Mouse (Mus musculus) hindbrain, embryonic 16.5 days (tissue): Measurements from ENCODE around the gene Gm28053. TPM values are rescaled to one million over a fixed set of nuclear protein-coding genes. Genes with fewer than 3 reads are reported as not detected.

ENCODE experiments used
- ATAC-seq: fragments of 200-750 bp; cut with Nextera tagmentation; 2 replicates; pipeline ENCODE4 v1.8.0; 2017; ENCODE audit warnings: moderate TSS enrichment, moderate library complexity
- H3K27ac ChIP-seq: fragments of 300-500 bp; sonication (generic); 2 replicates; pipeline ENCODE4 v1.5.1; 2014; ENCODE audit warnings: low read depth, mild to moderate bottlenecking, control low read depth, low read length, moderate library complexity
- H3K27me3 ChIP-seq: fragments of 300-500 bp; sonication (generic); replicated peaks from 2 replicates; pipeline ENCODE4 v1.6.1; 2014; ENCODE audit warnings: low read length; ENCODE audit not compliant: control insufficient read depth, insufficient read depth
- H3K36me3 ChIP-seq: fragments of 300-500 bp; sonication (generic); 2 replicates; pipeline ENCODE4 v1.6.1; 2014; ENCODE audit warnings: mild to moderate bottlenecking, low read length, moderate library complexity, mixed read lengths; ENCODE audit not compliant: control insufficient read depth, insufficient read depth
- H3K4me1 ChIP-seq: fragments of 300-500 bp; sonication (generic); 2 replicates; pipeline ENCODE4 v1.6.1; 2014; ENCODE audit warnings: low read depth, low read length; ENCODE audit not compliant: control insufficient read depth, insufficient read depth
- H3K4me2 ChIP-seq: fragments of 300-500 bp; sonication (generic); 2 replicates; pipeline ENCODE4 v1.6.1; 2014; ENCODE audit warnings: mild to moderate bottlenecking, low read length, control low read depth, moderate library complexity
- H3K4me3 ChIP-seq: fragments of 300-500 bp; sonication (generic); 2 replicates; pipeline ENCODE4 v1.5.1; 2014; ENCODE audit warnings: mild to moderate bottlenecking, low read length, control low read depth, moderate library complexity
- H3K9ac ChIP-seq: fragments of 300-500 bp; sonication (generic); 2 replicates; pipeline ENCODE4 v1.6.1; 2014; ENCODE audit warnings: low read depth, mild to moderate bottlenecking, control low read depth, low read length, moderate library complexity
- H3K9me3 ChIP-seq: fragments of 300-500 bp; sonication (generic); 2 replicates; pipeline ENCODE4 v1.6.1; 2014; ENCODE audit warnings: mild to moderate bottlenecking, low read length, moderate library complexity; ENCODE audit not compliant: control insufficient read depth
- WGBS: fragments of 180-500 bp; shearing (Covaris S2); extraction: QIAGEN DNeasy Blood & Tissue Kit; methylation state at CpG from one replicate; pipeline ENCODE4 v1.1.7; 2014; 5-methylcytosine and 5-hydroxymethylcytosine counted together
- polyA plus RNA-seq: library from polyadenylated mRNA; unstranded; fragments of >200 nt; fragmentation: Nextera tagmentation; extraction: Ambion mirVana; gene quantifications from 2 replicates; pipeline ENCODE4 v1.2.1, GENCODE M21; 2015

Gene Gm28053
- polyA plus RNA-seq, 1 experiment from 2014 or later = 1.4 TPM

DNA sequence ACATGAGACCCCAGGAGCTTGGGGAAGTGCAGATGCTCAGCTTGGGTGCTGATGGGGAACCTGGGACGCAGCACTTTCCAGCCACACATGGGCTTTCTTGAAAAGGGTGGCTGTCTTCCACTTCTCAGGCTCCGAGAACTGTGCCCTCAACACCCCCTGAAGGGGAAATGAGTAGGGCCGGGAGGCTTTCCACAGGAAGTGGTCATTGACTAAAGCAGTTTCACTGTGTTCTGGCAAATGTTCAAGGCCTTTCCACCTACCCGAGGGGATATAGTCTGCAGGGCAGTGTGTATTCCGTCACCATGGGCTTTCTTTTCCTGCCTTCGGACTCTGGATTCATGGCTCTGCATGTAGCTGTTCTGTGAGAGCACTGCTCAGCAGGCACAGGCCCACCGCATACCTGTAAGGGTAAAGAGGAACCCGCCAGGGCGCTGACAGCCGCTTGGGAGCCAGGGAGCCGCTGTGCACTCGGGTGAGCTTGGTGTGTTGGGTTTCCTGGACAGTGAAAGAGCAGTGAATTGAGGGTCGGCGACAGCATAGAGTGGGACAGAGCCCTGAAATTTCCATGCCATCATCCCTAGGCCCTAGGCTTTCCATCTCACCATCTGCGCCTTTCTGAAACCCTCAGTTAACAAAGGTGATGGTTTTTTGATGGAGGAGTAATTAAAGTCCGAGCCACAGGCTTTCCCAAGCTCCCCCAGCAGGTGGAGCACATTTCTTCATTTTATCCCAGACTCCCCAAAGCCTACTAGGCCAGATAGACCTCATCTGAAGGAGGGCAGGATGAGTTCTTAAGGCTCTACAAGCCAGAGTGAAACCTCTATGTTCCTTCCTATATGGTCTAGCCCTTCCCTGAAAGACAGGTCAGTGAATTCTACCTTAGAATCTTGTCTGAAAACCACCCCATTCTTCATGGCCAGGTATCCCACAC, 27.8 kb downstream of the Gm28053 start, which contains the start of gene Gimap5:
Gene Gimap5 (plus strand): TSS at position 239 of the 931 bp plus-strand sequence.
- Histone ChIP-seq H3K9ac (no peak within 1 kb of the TSS), H3K27ac (no peak within 1 kb of the TSS), H3K9me3 (no peaks in the 10 kb centered on the region), H3K4me3 (no peak within 1 kb of the TSS), H3K36me3 (no peaks in the 10 kb centered on the region), H3K27me3 (peaks cover 3% of the 10 kb centered on the region), H3K4me2 (no peak within 1 kb of the TSS; the same call in 1 of the 2 replicates), H3K4me1 (peaks cover 9% of the 10 kb centered on the region)
- 48% methylated on average over 16 of the region's 16 CpGs for WGBS
- ATAC-seq = no peak

DNA sequence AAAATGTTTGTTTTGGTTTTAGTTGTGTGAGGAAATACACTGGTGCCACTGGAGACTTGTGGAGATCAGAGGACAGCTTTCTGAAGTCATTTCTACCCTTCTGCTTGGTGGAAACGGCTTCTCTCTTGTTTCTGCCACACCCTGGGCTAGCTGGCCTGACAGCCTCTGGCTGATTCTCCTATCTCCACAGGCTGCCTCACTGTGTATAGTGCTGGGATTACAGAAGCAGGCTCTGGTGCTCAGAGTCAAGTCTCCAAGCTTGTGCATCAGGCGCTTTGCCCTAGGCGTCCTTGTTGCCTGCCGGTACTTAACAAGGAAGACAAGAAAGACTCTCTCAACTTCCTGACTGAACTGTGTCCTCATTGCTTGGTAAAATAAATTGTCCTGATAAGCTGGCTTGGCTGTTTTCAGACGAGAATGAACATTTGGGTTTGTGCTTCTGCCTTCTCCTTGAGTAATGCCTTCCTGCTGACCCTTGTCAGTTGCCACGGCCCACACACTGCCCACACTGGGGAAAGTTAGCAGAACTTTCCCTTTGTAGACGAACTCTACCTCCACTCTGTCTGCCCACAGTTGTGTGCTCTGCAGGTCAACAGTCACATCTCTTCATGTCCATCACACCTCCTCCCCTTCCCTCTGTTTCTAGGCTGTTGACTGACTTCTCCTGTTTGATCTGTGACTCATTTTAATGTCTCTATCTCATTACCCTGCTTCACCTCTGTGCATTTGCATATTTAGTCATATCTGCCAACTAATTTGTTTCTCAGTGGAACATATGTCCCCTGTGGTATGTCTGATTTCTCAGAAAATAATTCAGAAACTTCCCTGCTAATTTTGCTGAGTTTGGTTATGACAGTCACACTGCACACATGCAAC, 28.9 kb downstream of the Gm28053 start:
- Histone ChIP-seq H3K4me3 (no peak overlapping the region), H3K4me1 (peaks cover 5% of the 10 kb centered on the region), H3K4me2 (no peak overlapping the region), H3K27me3 (peaks cover 3% of the 10 kb centered on the region), H3K9me3 (no peaks in the 10 kb centered on the region), H3K9ac (no peak overlapping the region), H3K36me3 (no peaks in the 10 kb centered on the region), H3K27ac (no peak overlapping the region)
- ATAC-seq = no peak
- WGBS = 74% methylated on average over 7 of the region's 7 CpGs

DNA sequence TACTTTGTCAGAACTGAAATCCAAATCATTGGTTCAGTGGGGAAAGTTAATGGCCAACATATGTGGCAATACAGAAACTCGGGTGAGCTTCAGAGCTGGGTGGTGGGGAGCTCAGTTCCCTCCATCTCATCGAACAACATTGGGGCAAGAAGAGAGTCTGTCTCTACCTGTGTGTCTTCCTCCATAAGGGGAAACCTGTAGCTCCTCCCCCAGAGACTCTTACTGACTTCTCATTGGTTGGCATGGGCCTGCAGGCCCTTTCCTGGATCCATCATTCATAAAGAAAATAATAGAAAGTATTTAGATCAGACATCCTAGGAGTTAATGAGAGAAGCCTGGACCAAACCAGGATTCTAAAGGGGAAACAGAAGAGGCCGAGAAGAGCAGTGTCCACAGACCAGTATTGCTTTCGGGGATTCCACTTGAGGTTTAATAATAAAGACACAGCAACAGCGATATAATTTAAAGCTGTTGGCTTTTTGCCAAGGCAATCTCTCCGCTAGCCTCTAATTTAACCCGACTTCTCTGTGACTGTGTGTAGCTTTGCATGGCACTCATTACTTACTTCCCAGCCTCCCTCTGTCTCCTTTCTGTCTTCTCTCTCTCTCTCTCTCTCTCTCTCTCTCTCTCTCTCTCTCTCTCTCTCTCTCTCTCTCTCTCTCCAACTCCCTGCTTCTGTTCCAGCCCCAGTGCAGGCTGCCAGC, 45.3 kb downstream of the Gm28053 start:
- H3K9ac ChIP-seq = no peak overlapping the region
- no peaks in the 10 kb centered on the region for H3K36me3 ChIP-seq
- no peaks in the 10 kb centered on the region for H3K4me1 ChIP-seq
- H3K27ac ChIP-seq = no peak overlapping the region
- no peak overlapping the region for H3K4me2 ChIP-seq
- no peaks in the 10 kb centered on the region for H3K9me3 ChIP-seq
- 63% methylated on average over 7 of the region's 7 CpGs for WGBS
- ATAC-seq = no peak
- H3K4me3 ChIP-seq = no peak overlapping the region
- no peaks in the 10 kb centered on the region for H3K27me3 ChIP-seq

DNA sequence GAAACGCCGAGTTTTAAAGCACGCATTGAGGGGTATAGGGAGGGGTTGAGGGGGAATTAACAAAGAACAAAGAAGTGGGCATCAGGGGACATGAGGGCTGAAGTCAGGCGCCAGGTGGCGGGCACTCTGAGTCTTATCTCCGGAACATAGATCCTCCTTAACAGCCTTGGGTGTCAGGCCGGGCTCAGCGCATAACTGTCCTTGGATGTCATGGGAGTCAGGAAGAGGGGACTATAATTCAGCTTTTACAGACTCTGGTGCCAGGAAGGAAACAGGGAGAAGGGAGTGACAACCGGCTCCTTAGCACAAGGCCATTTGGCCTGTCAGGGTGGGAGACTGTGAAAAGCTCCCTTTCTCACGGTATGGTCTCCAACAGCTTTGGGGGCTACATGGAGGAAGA, 46.1 kb downstream of the Gm28053 start:
- no peak for ATAC-seq
- Histone ChIP-seq H3K4me1 (no peaks in the 10 kb centered on the region), H3K9ac (no peak overlapping the region), H3K27ac (no peak overlapping the region), H3K4me3 (no peak overlapping the region), H3K9me3 (no peaks in the 10 kb centered on the region), H3K4me2 (no peak overlapping the region), H3K27me3 (no peaks in the 10 kb centered on the region), H3K36me3 (no peaks in the 10 kb centered on the region)
- 94% methylated on average over 10 of the region's 10 CpGs for WGBS

DNA sequence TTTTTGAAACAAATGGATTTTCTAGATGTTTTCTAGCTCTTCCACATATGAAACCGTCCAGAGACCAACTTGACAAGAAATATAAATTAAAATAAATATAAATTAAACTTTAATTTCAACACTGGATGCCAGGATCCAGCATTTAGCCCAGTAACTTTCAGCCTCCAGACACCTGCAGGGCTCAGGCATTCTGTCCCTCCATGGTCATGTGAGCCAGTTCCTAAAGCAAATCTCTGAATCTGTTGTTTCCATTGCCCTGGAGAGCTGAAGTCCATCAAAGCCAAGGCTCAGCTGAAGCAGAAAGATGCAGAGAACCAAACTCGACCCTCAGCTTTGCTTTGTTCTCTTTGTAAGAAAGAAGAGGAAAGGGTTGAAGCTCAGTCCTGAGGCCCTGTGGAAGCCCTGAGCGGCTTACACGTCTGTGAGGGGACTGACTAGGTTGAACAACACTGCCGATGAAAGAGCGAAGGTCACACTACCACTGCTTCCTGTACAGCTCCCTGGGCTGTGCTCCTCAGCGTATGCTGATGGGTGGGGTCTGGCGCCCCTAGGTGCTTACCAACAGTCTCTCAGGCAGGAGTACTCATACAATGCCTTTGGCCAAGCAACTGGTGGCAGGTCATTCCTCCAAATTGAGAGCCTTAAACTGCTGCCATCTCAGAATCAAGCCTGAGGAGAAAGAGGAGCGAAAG, 49.9 kb downstream of the Gm28053 start:
- Histone ChIP-seq H3K27ac (no peak overlapping the region), H3K36me3 (no peaks in the 10 kb centered on the region), H3K4me3 (no peak overlapping the region), H3K9me3 (no peaks in the 10 kb centered on the region), H3K4me2 (no peak overlapping the region), H3K27me3 (no peaks in the 10 kb centered on the region), H3K4me1 (no peaks in the 10 kb centered on the region), H3K9ac (no peak overlapping the region)
- WGBS = 84% methylated on average over 9 of the region's 9 CpGs
- no peak for ATAC-seq

DNA sequence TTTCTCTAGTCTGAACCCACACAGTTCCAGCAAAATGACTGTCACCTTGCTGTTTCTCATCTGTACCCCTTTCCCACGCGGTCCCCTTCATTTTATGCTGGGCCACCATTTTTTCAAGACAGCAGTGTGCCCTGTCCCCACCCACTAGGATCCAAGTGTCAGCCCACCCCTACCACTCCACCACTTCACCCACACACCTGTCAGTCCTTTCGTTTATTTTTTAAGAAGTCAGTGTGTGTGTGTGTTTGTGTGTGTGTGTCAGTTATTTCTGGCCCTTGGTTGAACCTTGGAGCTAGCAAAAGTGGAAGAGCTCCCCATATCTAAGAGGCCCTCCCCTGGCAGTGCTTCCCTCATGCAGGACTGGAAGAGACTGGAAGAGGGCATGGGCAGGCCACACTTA, 50.5 kb downstream of the Gm28053 start:
- 94% methylated on average over 3 of the region's 3 CpGs for WGBS
- Histone ChIP-seq H3K4me3 (no peak overlapping the region), H3K27me3 (no peaks in the 10 kb centered on the region), H3K36me3 (no peaks in the 10 kb centered on the region), H3K9ac (no peak overlapping the region), H3K4me2 (no peak overlapping the region), H3K9me3 (no peaks in the 10 kb centered on the region), H3K4me1 (no peaks in the 10 kb centered on the region), H3K27ac (no peak overlapping the region)
- ATAC-seq = no peak

DNA sequence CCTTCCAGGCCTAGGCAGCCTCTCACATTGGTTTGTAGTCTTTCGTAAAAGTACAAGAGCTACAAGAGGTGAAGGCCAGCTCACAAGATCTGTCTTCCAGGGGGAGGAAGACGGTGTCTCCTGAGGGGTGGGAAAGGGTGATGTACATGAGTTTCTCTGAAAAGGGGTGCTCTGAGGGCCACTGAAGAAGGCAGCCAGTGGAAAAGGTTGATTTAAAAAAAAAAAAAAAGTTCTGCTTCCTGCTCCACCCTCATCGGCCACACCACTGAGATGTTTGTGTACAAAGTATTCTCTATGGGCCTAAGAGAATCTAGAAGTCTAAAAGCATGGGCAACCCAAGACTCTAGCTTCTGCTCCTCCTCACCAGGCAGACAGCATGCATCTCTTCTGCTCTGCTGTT, 52.3 kb downstream of the Gm28053 start, which contains the start of gene Gimap3:
Gene Gimap3 (minus strand): TSS at position 156 of the 400 bp plus-strand sequence.
- Histone ChIP-seq H3K9me3 (no peaks in the 10 kb centered on the region), H3K4me2 (no peak within 1 kb of the TSS), H3K36me3 (no peaks in the 10 kb centered on the region), H3K27me3 (no peaks in the 10 kb centered on the region), H3K4me1 (no peaks in the 10 kb centered on the region), H3K9ac (no peak within 1 kb of the TSS), H3K27ac (no peak within 1 kb of the TSS), H3K4me3 (no peak within 1 kb of the TSS)
- no peak for ATAC-seq
- 98% methylated on average over 3 of the region's 3 CpGs for WGBS

GRCm38 (mm10) chr6:48772030-48772429, 53.6 kb downstream of the Gm28053 start:
- H3K36me3 ChIP-seq = no peaks in the 10 kb centered on the region
- ATAC-seq = peak; percentile 79
- no peaks in the 10 kb centered on the region for H3K4me1 ChIP-seq
- no peak overlapping the region for H3K27ac ChIP-seq
- no peak overlapping the region for H3K4me2 ChIP-seq
- WGBS = 12% methylated on average over 8 of the region's 8 CpGs
- H3K9me3 ChIP-seq = no peaks in the 10 kb centered on the region
- no peak overlapping the region for H3K9ac ChIP-seq
- no peaks in the 10 kb centered on the region for H3K27me3 ChIP-seq
- no peak overlapping the region for H3K4me3 ChIP-seq
